Mouse (Mus musculus): Measurements from ENCODE around the gene Sumo1. TPM values are rescaled to one million over a fixed set of nuclear protein-coding genes. Genes with fewer than 3 reads are reported as not detected.
"Not testable (repeated sequence)": the region's sequence is repeated elsewhere in the genome, so short reads cannot be mapped to it uniquely, and the experiment has no call there.

The Sumo1 gene
- polyA plus RNA-seq, 1 experiment from 2014 or later: 412 TPM

GRCm38 (mm10) chr1:59633056-59633455 lies 37.6 kb downstream of the Sumo1 start:
- ATAC-seq (ENCODE audit: insufficient read depth): no peak
- no peak overlapping the region for H3K4me2 ChIP-seq

GRCm38 (mm10) chr1:59631986-59632659 lies 38.5 kb downstream of the Sumo1 start:
- no peak overlapping the region for H3K4me2 ChIP-seq
- no peak for DNase-seq
- no peaks in the 10 kb centered on the region for H3K4me1 ChIP-seq (ENCODE audit: insufficient read depth)
- ATAC-seq (ENCODE audit: insufficient read depth): no peak
- no peaks in the 10 kb centered on the region for H3K27me3 ChIP-seq (ENCODE audit: insufficient read depth, low read length)
- no peak overlapping the region for H3K27ac ChIP-seq (ENCODE audit: low read depth)
- no peak overlapping the region for H3K9ac ChIP-seq
- no peaks in the 10 kb centered on the region for H3K9me3 ChIP-seq (ENCODE audit: low read depth, low read length)
- H3K4me3 ChIP-seq (ENCODE audit: low read depth, low read length): no peak overlapping the region
- H3K36me3 ChIP-seq (ENCODE audit: insufficient read depth): no peaks in the 10 kb centered on the region
- WGBS: 61% methylated on average over 5 of the region's 5 CpGs
- TF ChIP-seq CTCF (IDR thresholded peaks at IDR 0.05; ENCODE audit: low read depth): no peak

More at GRCm38 (mm10) chr1:59633056-59633455, 37.6 kb downstream of the Sumo1 start:
- Histone ChIP-seq H3K27ac (ENCODE audit: low read depth) (peak overlapping the region; percentile 9; the same call in 1 of the 2 replicates), H3K4me3 (ENCODE audit: low read depth, low read length) (no peak overlapping the region), H3K9ac (no peak overlapping the region), H3K27me3 (ENCODE audit: insufficient read depth, low read length) (no peaks in the 10 kb centered on the region), H3K9me3 (ENCODE audit: low read depth, low read length) (no peaks in the 10 kb centered on the region), H3K4me1 (ENCODE audit: insufficient read depth) (no peaks in the 10 kb centered on the region), H3K36me3 (ENCODE audit: insufficient read depth) (no peaks in the 10 kb centered on the region)
- WGBS: 23% methylated on average over 6 of the region's 6 CpGs
- TF ChIP-seq CTCF (IDR thresholded peaks at IDR 0.05; ENCODE audit: low read depth): no peak
- DNase-seq: peak; percentile 39

DNA sequence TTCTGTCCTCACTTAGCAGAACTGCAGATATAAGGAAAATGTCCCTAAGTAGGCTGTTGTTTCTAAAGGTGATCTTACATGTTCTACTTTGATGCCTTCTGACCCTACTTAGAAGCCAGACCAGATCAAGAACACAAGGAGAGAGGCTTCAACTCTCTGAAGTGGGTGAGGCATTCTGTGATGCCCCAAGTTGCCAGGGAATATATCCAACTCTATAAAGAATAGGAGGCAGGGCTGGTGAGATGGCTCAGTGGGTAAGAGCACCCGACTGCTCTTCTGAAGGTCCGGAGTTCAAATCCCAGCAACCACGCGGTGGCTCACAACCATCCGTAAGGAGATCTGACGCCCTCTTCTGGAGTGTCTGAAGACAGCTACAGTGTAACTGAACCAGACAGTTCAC lies 40.3 kb downstream of the Sumo1 start:
- H3K4me1 ChIP-seq (ENCODE audit: insufficient read depth); H3K4me2 ChIP-seq; H3K27ac ChIP-seq (ENCODE audit: low read depth); H3K27me3 ChIP-seq (ENCODE audit: insufficient read depth, low read length); ATAC-seq (ENCODE audit: insufficient read depth); H3K36me3 ChIP-seq (ENCODE audit: insufficient read depth); H3K9ac ChIP-seq; DNase-seq; H3K9me3 ChIP-seq (ENCODE audit: low read depth, low read length); H3K4me3 ChIP-seq (ENCODE audit: low read depth, low read length): not testable (repeated sequence)
- 87% methylated on average over 6 of the region's 6 CpGs for WGBS

- H3K27me3 ChIP-seq (ENCODE audit: insufficient read depth, low read length): no peaks in the 10 kb centered on the region
- H3K36me3 ChIP-seq (ENCODE audit: insufficient read depth): no peaks in the 10 kb centered on the region
- no peaks in the 10 kb centered on the region for H3K9me3 ChIP-seq (ENCODE audit: low read depth, low read length)
- no peak overlapping the region for H3K4me3 ChIP-seq (ENCODE audit: low read depth, low read length)
- no peaks in the 10 kb centered on the region for H3K4me1 ChIP-seq (ENCODE audit: insufficient read depth)
- no peak overlapping the region for H3K9ac ChIP-seq
- H3K27ac ChIP-seq (ENCODE audit: low read depth): no peak overlapping the region
- 37% methylated on average over 6 of the region's 6 CpGs for WGBS
- ATAC-seq (ENCODE audit: insufficient read depth): no peak
- H3K4me2 ChIP-seq: no peak overlapping the region
- no peak for TF ChIP-seq CTCF (IDR thresholded peaks at IDR 0.05; ENCODE audit: low read depth)
- no peak for DNase-seq
Measured at GRCm38 (mm10) chr1:59629194-59629593, 41.4 kb downstream of the Sumo1 start.

GRCm38 (mm10) chr1:59625410-59625809 lies 45.2 kb downstream of the Sumo1 start:
- Histone ChIP-seq H3K27ac (ENCODE audit: low read depth) (no peak overlapping the region), H3K9me3 (ENCODE audit: low read depth, low read length) (no peaks in the 10 kb centered on the region), H3K9ac (no peak overlapping the region), H3K4me3 (ENCODE audit: low read depth, low read length) (no peak overlapping the region), H3K36me3 (ENCODE audit: insufficient read depth) (no peaks in the 10 kb centered on the region), H3K4me1 (ENCODE audit: insufficient read depth) (no peaks in the 10 kb centered on the region), H3K4me2 (no peak overlapping the region), H3K27me3 (ENCODE audit: insufficient read depth, low read length) (no peaks in the 10 kb centered on the region)
- no peak for ATAC-seq (ENCODE audit: insufficient read depth)
- TF ChIP-seq CTCF (IDR thresholded peaks at IDR 0.05; ENCODE audit: low read depth): no peak
- 82% methylated on average over 5 of the region's 5 CpGs for WGBS
- DNase-seq: no peak

DNA sequence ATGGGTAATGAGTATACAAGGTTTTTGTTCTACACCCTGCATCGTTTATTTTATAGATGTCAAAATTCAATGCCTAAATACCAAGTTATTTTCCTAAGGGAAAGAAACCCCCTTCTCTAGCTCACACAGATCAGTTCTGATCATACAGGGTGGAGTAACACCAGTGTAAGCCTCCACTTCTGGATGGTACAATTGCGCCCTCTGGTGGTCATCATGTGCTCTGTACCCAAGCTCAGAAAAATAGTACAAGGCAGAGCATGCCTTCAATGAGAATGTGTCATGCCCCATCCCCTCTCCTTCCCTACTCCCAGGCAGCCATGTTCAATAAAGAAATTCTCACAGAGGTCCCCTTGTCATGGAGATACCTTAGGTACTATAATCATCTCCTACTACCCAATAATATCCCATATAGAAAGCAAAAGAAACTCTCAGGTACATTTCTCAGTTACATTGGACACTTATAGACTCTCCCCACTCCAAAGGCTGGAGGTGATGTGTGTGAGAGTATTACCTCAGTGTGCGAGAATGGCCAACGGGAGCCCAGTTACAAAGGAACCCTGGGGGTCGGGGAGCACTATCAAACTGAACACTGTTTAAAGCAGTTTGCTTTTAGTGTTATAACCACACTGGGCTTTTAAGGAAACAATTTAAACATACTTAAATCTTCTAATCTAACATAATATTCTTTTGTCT lies 47.2 kb downstream of the Sumo1 start:
- DNase-seq: peak; percentile 96
- Histone ChIP-seq H3K9ac (no peak overlapping the region), H3K27me3 (ENCODE audit: insufficient read depth, low read length) (no peaks in the 10 kb centered on the region), H3K4me2 (no peak overlapping the region), H3K4me3 (ENCODE audit: low read depth, low read length) (no peak overlapping the region), H3K27ac (ENCODE audit: low read depth) (no peak overlapping the region), H3K9me3 (ENCODE audit: low read depth, low read length) (no peaks in the 10 kb centered on the region), H3K4me1 (ENCODE audit: insufficient read depth) (no peaks in the 10 kb centered on the region), H3K36me3 (ENCODE audit: insufficient read depth) (no peaks in the 10 kb centered on the region)
- 18% methylated on average over 5 of the region's 5 CpGs for WGBS
- peak; percentile 94 for ATAC-seq (ENCODE audit: insufficient read depth)
- peak; percentile 99 for TF ChIP-seq CTCF (IDR thresholded peaks at IDR 0.05; ENCODE audit: low read depth)

DNA sequence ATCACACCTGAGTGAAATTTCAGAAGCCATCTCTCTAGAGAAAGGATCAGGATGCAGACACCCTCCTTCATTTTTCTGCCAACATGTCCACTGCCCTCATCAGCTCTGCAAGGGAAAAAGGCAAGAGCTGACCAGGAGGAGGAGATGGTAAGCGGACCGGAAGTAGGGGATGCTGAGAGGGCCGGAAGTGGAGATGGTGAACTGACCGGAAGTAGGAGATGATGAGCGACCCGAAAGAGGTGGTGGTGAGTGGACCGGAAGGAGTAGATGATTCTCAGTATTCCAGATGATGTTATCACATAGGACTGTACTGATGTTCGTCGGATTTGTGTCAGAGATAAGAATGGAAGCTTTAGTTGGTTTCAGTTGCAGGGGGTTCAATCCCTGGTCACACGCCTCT lies 51.4 kb downstream of the Sumo1 start:
- no peak for DNase-seq
- WGBS: 80% methylated on average over 10 of the region's 10 CpGs

More for the DNA sequence above, 51.4 kb downstream of the Sumo1 start:
- Histone ChIP-seq H3K27me3 (ENCODE audit: insufficient read depth, low read length) (no peaks in the 10 kb centered on the region), H3K9ac (no peak overlapping the region), H3K4me2 (no peak overlapping the region), H3K9me3 (ENCODE audit: low read depth, low read length) (no peaks in the 10 kb centered on the region), H3K27ac (ENCODE audit: low read depth) (no peak overlapping the region), H3K4me1 (ENCODE audit: insufficient read depth) (no peaks in the 10 kb centered on the region), H3K4me3 (ENCODE audit: low read depth, low read length) (no peak overlapping the region), H3K36me3 (ENCODE audit: insufficient read depth) (no peaks in the 10 kb centered on the region)
- TF ChIP-seq CTCF (IDR thresholded peaks at IDR 0.05; ENCODE audit: low read depth): no peak
- ATAC-seq (ENCODE audit: insufficient read depth): no peak

All from lung, embryonic 14.5 days (tissue).